Mouse (Mus musculus) midbrain, embryonic 16.5 days (tissue): Measurements from ENCODE around the gene Fam241b. TPM values are rescaled to one million over a fixed set of nuclear protein-coding genes. Genes with fewer than 3 reads are reported as not detected.

ENCODE experiments used
- ATAC-seq: fragments of 200-750 bp; cut with Nextera tagmentation; 2 replicates; pipeline ENCODE4 v1.8.0; 2017; ENCODE audit warnings: moderate TSS enrichment
- H3K27ac ChIP-seq: fragments of 300-500 bp; sonication (generic); 2 replicates; pipeline ENCODE4 v1.5.1; 2014; ENCODE audit warnings: mild to moderate bottlenecking, low read length, mixed read lengths
- H3K27me3 ChIP-seq: fragments of 300-500 bp; sonication (generic); 2 replicates; pipeline ENCODE4 v1.6.1; 2014; ENCODE audit warnings: low read depth, low read length, mixed read lengths; ENCODE audit not compliant: control insufficient read depth, insufficient read depth
- H3K36me3 ChIP-seq: fragments of 300-500 bp; sonication (generic); 2 replicates; pipeline ENCODE4 v1.6.1; 2014; ENCODE audit warnings: mild to moderate bottlenecking, low read length, moderate library complexity, mixed read lengths; ENCODE audit not compliant: control insufficient read depth, insufficient read depth
- H3K4me1 ChIP-seq: fragments of 300-500 bp; sonication (generic); 2 replicates; pipeline ENCODE4 v1.6.1; 2014; ENCODE audit warnings: mild to moderate bottlenecking, low read length, mixed read lengths; ENCODE audit not compliant: control insufficient read depth, insufficient read depth
- H3K4me2 ChIP-seq: fragments of 300-500 bp; sonication (generic); 2 replicates; pipeline ENCODE4 v1.6.1; 2014; ENCODE audit warnings: mild to moderate bottlenecking, low read length, mixed read lengths
- H3K4me3 ChIP-seq: fragments of 300-500 bp; sonication (generic); 2 replicates; pipeline ENCODE4 v1.5.1; 2014; ENCODE audit warnings: low read depth, mild to moderate bottlenecking, low read length, moderate library complexity, mixed read lengths
- H3K9ac ChIP-seq: fragments of 300-500 bp; sonication (generic); 2 replicates; pipeline ENCODE4 v1.6.1; 2014; ENCODE audit warnings: low read depth, low read length, mixed read lengths
- H3K9me3 ChIP-seq: fragments of 300-500 bp; sonication (generic); replicated peaks from 2 replicates; pipeline ENCODE4 v1.6.1; 2014; ENCODE audit warnings: mild to moderate bottlenecking, low read length, mixed read lengths; ENCODE audit not compliant: control insufficient read depth, poor library complexity, severe bottlenecking
- WGBS: fragments of 180-500 bp; shearing (Covaris S2); extraction: QIAGEN DNeasy Blood & Tissue Kit; methylation state at CpG from one replicate; pipeline ENCODE4 v1.1.7; 2014; 5-methylcytosine and 5-hydroxymethylcytosine counted together
- polyA plus RNA-seq: library from polyadenylated mRNA; unstranded; fragments of >200 nt; fragmentation: Nextera tagmentation; extraction: Ambion mirVana; gene quantifications from 2 replicates; pipeline ENCODE4 v1.2.1, GENCODE M21; 2015

Fam241b gene
- polyA plus RNA-seq, 1 experiment from 2014 or later = 236 TPM

GRCm38 (mm10) chr10:62069398-62069797, 74.3 kb downstream of the Fam241b start:
- no peaks in the 10 kb centered on the region for H3K9me3 ChIP-seq

GRCm38 (mm10) chr10:62068532-62068931, 75.2 kb downstream of the Fam241b start:
- Histone ChIP-seq H3K4me2 (no peak overlapping the region), H3K36me3 (no peaks in the 10 kb centered on the region), H3K27me3 (no peaks in the 10 kb centered on the region), H3K4me1 (no peaks in the 10 kb centered on the region), H3K9ac (no peak overlapping the region), H3K4me3 (no peak overlapping the region), H3K27ac (no peak overlapping the region), H3K9me3 (no peaks in the 10 kb centered on the region)
- WGBS = 86% methylated on average over 9 of the region's 9 CpGs
- no peak for ATAC-seq

More at GRCm38 (mm10) chr10:62069398-62069797, 74.3 kb downstream of the Fam241b start:
- Histone ChIP-seq H3K9ac (no peak overlapping the region), H3K4me2 (no peak overlapping the region), H3K36me3 (no peaks in the 10 kb centered on the region), H3K4me1 (no peaks in the 10 kb centered on the region), H3K4me3 (no peak overlapping the region), H3K27ac (no peak overlapping the region), H3K27me3 (no peaks in the 10 kb centered on the region)
- 92% methylated on average over 7 of the region's 7 CpGs for WGBS
- ATAC-seq = no peak

GRCm38 (mm10) chr10:62066213-62066612, 77.5 kb downstream of the Fam241b start:
- H3K4me3 ChIP-seq = no peak overlapping the region
- no peaks in the 10 kb centered on the region for H3K4me1 ChIP-seq
- no peak overlapping the region for H3K27ac ChIP-seq
- no peaks in the 10 kb centered on the region for H3K27me3 ChIP-seq
- no peaks in the 10 kb centered on the region for H3K36me3 ChIP-seq
- no peak overlapping the region for H3K4me2 ChIP-seq
- H3K9me3 ChIP-seq = no peaks in the 10 kb centered on the region
- ATAC-seq = no peak
- WGBS = 74% methylated on average over 7 of the region's 7 CpGs
- no peak overlapping the region for H3K9ac ChIP-seq

GRCm38 (mm10) chr10:62062786-62063185, 80.9 kb downstream of the Fam241b start:
- Histone ChIP-seq H3K27me3 (no peaks in the 10 kb centered on the region), H3K9ac (no peak overlapping the region), H3K4me1 (no peaks in the 10 kb centered on the region), H3K36me3 (no peaks in the 10 kb centered on the region), H3K4me3 (no peak overlapping the region), H3K9me3 (no peaks in the 10 kb centered on the region), H3K4me2 (no peak overlapping the region), H3K27ac (no peak overlapping the region)
- ATAC-seq = no peak
- 69% methylated on average over 5 of the region's 5 CpGs for WGBS

GRCm38 (mm10) chr10:62060969-62061678, 82.6 kb downstream of the Fam241b start:
- no peak overlapping the region for H3K4me2 ChIP-seq
- H3K27me3 ChIP-seq = no peaks in the 10 kb centered on the region
- H3K4me1 ChIP-seq = no peaks in the 10 kb centered on the region
- H3K27ac ChIP-seq = no peak overlapping the region
- no peak for ATAC-seq
- 61% methylated on average over 14 of the region's 14 CpGs for WGBS
- no peak overlapping the region for H3K9ac ChIP-seq
- no peaks in the 10 kb centered on the region for H3K9me3 ChIP-seq
- H3K4me3 ChIP-seq = no peak overlapping the region
- H3K36me3 ChIP-seq = no peaks in the 10 kb centered on the region

GRCm38 (mm10) chr10:62060224-62060913, 83.4 kb downstream of the Fam241b start:
- H3K4me3 ChIP-seq = no peak overlapping the region
- 67% methylated on average over 16 of the region's 16 CpGs for WGBS
- H3K9me3 ChIP-seq = no peaks in the 10 kb centered on the region
- no peaks in the 10 kb centered on the region for H3K4me1 ChIP-seq
- H3K27ac ChIP-seq = no peak overlapping the region
- no peaks in the 10 kb centered on the region for H3K36me3 ChIP-seq
- H3K9ac ChIP-seq = no peak overlapping the region
- no peak for ATAC-seq
- no peak overlapping the region for H3K4me2 ChIP-seq
- no peaks in the 10 kb centered on the region for H3K27me3 ChIP-seq

- H3K27ac ChIP-seq = no peak overlapping the region
- H3K27me3 ChIP-seq = no peaks in the 10 kb centered on the region
- H3K4me1 ChIP-seq = no peaks in the 10 kb centered on the region
- ATAC-seq = no peak
- no peak overlapping the region for H3K4me2 ChIP-seq
- H3K9me3 ChIP-seq = no peaks in the 10 kb centered on the region
- H3K36me3 ChIP-seq = no peaks in the 10 kb centered on the region
- no peak overlapping the region for H3K4me3 ChIP-seq
- 67% methylated on average over 13 of the region's 13 CpGs for WGBS
- no peak overlapping the region for H3K9ac ChIP-seq
These were observed 85.0 kb downstream of the Fam241b start for GRCm38 (mm10) chr10:62058508-62059375.
